Mouse (Mus musculus) heart, postnatal 10 days (tissue): Measurements from ENCODE around the gene Kank2. TPM values are rescaled to one million over a fixed set of nuclear protein-coding genes. Genes with fewer than 3 reads are reported as not detected.

Source experiments
- DNase-seq, 2 experiments: peaks; one replicate each; pipeline ENCODE4 v3.0.0; 2021
- intact Hi-C: fragments of 180-260 bp; cut with DNase I; formaldehyde crosslinking; loops from one replicate; pipeline ENCODE4 v1.15.1; 2025
- microRNA-seq, 2 experiments: library from miRNA; unstranded; fragments of <30 nt; microRNA quantifications; one replicate each; pipeline ENCODE4 v1.2.0; 2022
- total RNA-seq, 2 experiments: library from RNA; stranded (reverse); gene quantifications; 2 replicates each; pipeline ENCODE4 v1.2.3; 2021

The Kank2 gene
- total RNA-seq, 2 experiments from 2014 or later, result 49.5 to 51.9 TPM

DNA sequence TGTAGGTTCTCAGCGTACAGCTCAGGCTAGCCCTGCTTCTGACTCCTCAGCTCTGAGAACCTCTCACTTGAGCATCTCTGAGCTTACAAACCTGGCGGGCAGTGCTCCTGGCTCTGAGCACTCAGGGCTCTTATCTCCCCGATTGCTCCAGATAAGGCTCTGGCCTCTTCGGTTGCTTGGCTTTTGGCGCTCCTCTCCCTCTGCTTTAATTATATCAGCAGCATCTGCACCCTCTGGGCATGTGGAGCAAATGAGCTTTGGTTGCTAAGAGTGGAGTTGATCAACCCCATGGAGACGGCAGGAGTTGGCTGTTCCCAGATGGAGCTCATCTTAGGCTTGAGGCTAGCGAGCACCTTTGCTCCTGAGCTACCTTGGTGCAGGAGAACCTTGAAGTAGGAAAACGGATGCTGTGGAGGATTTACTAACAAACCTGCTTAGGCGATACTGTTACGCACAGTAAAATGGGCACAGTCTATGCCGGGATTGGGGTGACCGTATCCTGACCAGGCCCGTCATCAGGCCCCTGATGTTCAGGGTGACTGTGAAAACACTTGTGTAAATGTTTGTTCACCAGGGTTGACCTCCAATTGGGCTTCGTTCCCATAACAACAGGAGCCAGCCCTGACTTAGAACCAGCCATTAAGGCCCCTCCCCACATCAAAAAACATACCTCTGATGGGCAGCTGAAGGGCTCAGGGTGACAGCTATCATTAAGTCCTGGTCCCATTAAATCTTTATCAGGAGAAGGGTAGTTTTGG lies 72.1 kb downstream of the Kank2 start:
- intact Hi-C loops, result no loop called here
- DNase-seq, result no peak

- intact Hi-C loops, result no loop called here
- no peak for DNase-seq
Observed at GRCm38 (mm10) chr9:21725224-21726121, 73.1 kb downstream of the Kank2 start.

- intact Hi-C loops, result no loop called here
- DNase-seq, result peak; percentile 92
Observed at GRCm38 (mm10) chr9:21724147-21724536, 74.4 kb downstream of the Kank2 start.

DNA sequence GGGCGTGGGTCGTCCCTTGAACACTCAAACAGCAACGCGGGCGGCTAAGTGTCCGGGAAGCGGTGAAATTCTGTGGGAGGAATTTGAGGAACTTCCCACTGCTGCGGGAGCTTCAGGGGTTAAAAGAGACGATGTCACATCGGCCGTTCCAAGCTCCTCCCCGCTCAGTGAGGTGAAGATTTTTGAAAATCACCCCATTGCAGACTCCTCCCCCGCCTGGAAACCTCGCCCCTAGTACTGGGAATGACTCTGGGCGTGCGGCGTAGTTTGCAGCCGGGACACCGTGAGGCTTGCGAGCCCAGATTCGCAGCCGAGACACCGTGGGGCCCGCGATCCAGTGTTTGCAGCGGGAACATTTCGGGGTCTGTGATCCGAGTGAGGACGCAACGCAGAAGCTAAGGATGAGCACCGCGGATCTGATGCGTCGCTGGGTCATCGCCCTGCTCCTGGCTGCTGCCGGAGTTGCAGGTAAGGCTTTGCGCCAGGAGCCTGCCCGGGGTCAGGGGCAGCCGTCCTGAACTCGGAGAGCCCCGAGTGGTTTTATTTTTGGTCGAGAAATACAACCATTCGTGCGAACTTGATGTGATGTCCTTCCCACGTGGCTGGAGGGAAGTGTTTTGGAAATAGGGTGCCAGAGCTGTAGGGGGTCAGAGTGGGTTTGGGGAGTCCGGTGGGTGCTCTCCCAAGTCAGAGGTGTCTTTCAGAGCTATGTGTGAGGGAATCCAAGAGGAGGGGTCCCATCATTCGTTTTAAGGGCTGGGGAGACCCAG lies 75.0 kb downstream of the Kank2 start, which contains the start of gene Ldlr:
Ldlr (plus strand) TSS at position 107 of the 770 bp plus-strand sequence.
- intact Hi-C loops, result no loop called here
- DNase-seq, result peak; percentile 90

GRCm38 (mm10) chr9:21721036-21721435 lies 77.5 kb downstream of the Kank2 start:
- DNase-seq, result peak; percentile 45 to 46
- intact Hi-C loops, result no loop called here

DNA sequence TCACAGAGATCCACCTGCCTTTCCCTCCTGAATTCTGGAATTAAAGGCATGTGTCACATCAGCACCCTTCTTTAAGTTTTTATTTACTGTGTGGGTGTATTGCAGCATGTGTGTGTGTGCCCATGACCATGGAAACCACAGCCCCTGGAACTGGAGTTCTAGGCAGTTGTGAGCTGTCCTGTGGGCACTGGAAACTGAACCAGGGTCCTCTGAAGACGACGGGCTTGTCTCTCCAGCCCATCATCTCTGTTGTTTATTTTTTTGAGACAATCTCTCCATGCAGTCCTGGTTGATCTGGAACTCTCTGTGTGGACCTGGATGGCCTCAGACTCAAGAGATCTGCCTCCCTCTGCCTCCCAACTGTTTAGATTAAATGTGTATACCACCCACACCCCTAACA lies 81.5 kb downstream of the Kank2 start:
- intact Hi-C loops, result no loop called here
- DNase-seq, result no peak

Small RNAs within 50 kb of the gene (microRNA-seq; reads per million reads assigned to microRNA genes)
- gene Mir7083, result 8.5 to 17.4 reads per million in 2 experiments

Other genes with a start within 250 kb of the Kank2 start
- 10 to 100 TPM; 45.7 to 45.8 TPM for gene Timm29, start 206.0 kb downstream of the Kank2 start, total RNA-seq
- 1 to 10 TPM; 6.8 to 7.9 TPM for gene Yipf2, start 205.9 kb downstream of the Kank2 start, total RNA-seq
- 10 to 100 TPM; 55.6 to 59.8 TPM for gene Smarca4, start 182.6 kb downstream of the Kank2 start, total RNA-seq
- 10 to 100 TPM in 1 of 2 experiments, 1 to 10 TPM in 1; 8.5 to 10.7 TPM for gene Ldlr, start 75.3 kb downstream of the Kank2 start, total RNA-seq
- 10 to 100 TPM; 11.9 to 14.5 TPM for gene Spc24, start 38.4 kb downstream of the Kank2 start, total RNA-seq
- under 1 TPM in 1 of 2 experiments, not detected in 1; 0.31 TPM for gene Angptl8, start 36.8 kb upstream of the Kank2 start, total RNA-seq
- 10 to 100 TPM; 63.0 to 66.5 TPM for gene Dock6, start 53.9 kb upstream of the Kank2 start, total RNA-seq
- gene Rab3d, start 119.4 kb upstream of the Kank2 start, total RNA-seq, result 10 to 100 TPM; 10.3 to 12.6 TPM
- gene Ccdc159, start 128.7 kb upstream of the Kank2 start, total RNA-seq, result 1 to 10 TPM in 1 of 2 experiments, under 1 TPM in 1; 0.74 to 1.0 TPM
- gene Tmem205, start 128.8 kb upstream of the Kank2 start, total RNA-seq, result 10 to 100 TPM; 24.3 to 28.6 TPM
- 1 to 10 TPM; 2.2 to 2.4 TPM for gene Plppr2, start 138.3 kb upstream of the Kank2 start, total RNA-seq
- gene Swsap1, start 157.0 kb upstream of the Kank2 start, total RNA-seq, result 1 to 10 TPM; 8.7 TPM
- gene Epor, start 164.8 kb upstream of the Kank2 start, total RNA-seq, result 1 to 10 TPM; 3.1 to 4.0 TPM
- 1 to 10 TPM; 1.3 to 1.4 TPM for gene Rgl3, start 190.7 kb upstream of the Kank2 start, total RNA-seq
- gene Ccdc151, start 203.9 kb upstream of the Kank2 start, total RNA-seq, result not detected
- gene Prkcsh, start 204.1 kb upstream of the Kank2 start, total RNA-seq, result 10 to 100 TPM; 67.7 to 73.7 TPM